Mouse (Mus musculus) right cerebral cortex, adult 18-20 months (tissue): Measurements from ENCODE around the gene Ugt1a9.

ENCODE experiments used
- DNase-seq: peaks from one replicate; pipeline ENCODE4 v3.0.0; 2022; ENCODE audit warnings: mixed read lengths

Ugt1a9 gene

GRCm38 (mm10) chr1:88262255-88262654 is 191.7 kb downstream of the Ugt1a9 start:
- no peak for DNase-seq

GRCm38 (mm10) chr1:88262961-88263360 is 192.4 kb downstream of the Ugt1a9 start:
- no peak for DNase-seq

- no peak for DNase-seq
Observed at GRCm38 (mm10) chr1:88263778-88264177, 193.2 kb downstream of the Ugt1a9 start.

- no peak for DNase-seq
Observed at GRCm38 (mm10) chr1:88264237-88264868, 193.8 kb downstream of the Ugt1a9 start.

- no peak for DNase-seq
Observed at GRCm38 (mm10) chr1:88264869-88265240, 194.3 kb downstream of the Ugt1a9 start.

GRCm38 (mm10) chr1:88266123-88266522 is 195.5 kb downstream of the Ugt1a9 start:
- no peak for DNase-seq

GRCm38 (mm10) chr1:88267489-88267888 is 196.9 kb downstream of the Ugt1a9 start:
- no peak for DNase-seq

GRCm38 (mm10) chr1:88268070-88268469 is 197.5 kb downstream of the Ugt1a9 start:
- DNase-seq = no peak
